11 mouse cellular contexts compared by ENCODE assay signal in the genomic region with DNA sequence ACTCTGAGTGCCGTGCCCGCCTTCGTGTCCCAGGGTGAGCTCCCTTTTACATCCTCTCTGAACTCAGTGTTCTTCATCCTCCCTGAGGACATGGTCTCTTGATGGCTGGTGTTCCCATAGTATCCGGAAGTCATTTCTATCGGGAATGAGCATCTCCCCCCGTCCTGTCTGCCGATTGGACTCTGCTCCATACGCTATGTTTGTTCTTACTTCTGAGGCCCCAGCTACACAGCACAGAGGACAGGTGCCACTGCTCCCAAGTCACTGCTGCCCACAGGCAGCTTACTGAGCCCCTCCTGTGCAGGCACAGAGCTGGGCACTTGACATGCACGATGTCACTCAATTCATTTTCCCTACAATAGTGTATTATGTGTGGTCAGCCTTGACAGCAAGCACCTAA. TPM values are rescaled to one million over a fixed set of nuclear protein-coding genes. Genes with fewer than 3 reads are reported as not detected.
DNase-seq lines count a peak whose midpoint lies in the region; ATAC-seq lines count a peak whose summit lies in the region.
"Had no signal": no experiment of that assay in that cellular context is flagged by ENCODE, and none has a peak within 500 bp of the region (broad histone marks: within the 10 kb centered on the region; RNA-seq: fewer than 3 reads in every experiment).

No protein-coding gene starts in this region.

- DNase-seq in hindbrain, embryonic 11.5 days (ENCODE audit: low spot score) = no peak
- DNase-seq in hindbrain, embryonic 14.5 days (ENCODE audit: low spot score) = no peak
- DNase-seq in neural tube, embryonic 10.5 days (ENCODE audit: extremely low spot score, low spot score) = no peak
- no peak for DNase-seq in natural killer cell, adult 2 months (ENCODE audit: low spot score in 2 of 2)
- no peak for DNase-seq in layer of hippocampus, postnatal 25 days (ENCODE audit: extremely low spot score in 1 of 2, low spot score in 1 of 2)
- DNase-seq: cerebellum, adult 8-10 months; layer of hippocampus, adult 9-11 months; right cerebral cortex, adult 18-20 months had no signal

- no peak overlapping the region for H3K4me3 ChIP-seq in hindbrain, embryonic 11.5 days (ENCODE audit: low read depth, low read length)
- H3K4me3 ChIP-seq in hindbrain, embryonic 14.5 days (replicated peaks; ENCODE audit: low read length) = no peak overlapping the region
- no peak overlapping the region for H3K4me3 ChIP-seq in neural tube, embryonic 12.5 days
- H3K4me3 ChIP-seq in liver, embryonic 16.5 days (ENCODE audit: low read depth, low read length) = no peak overlapping the region
- H3K4me3 ChIP-seq: kidney, embryonic 15.5 days had no signal

- no peaks in the 10 kb centered on the region for H3K27me3 ChIP-seq in hindbrain, embryonic 11.5 days (ENCODE audit: control insufficient read depth, insufficient read depth, low read length)
- no peaks in the 10 kb centered on the region for H3K27me3 ChIP-seq in hindbrain, embryonic 14.5 days (ENCODE audit: control insufficient read depth, insufficient read depth, low read length)
- no peaks in the 10 kb centered on the region for H3K27me3 ChIP-seq in neural tube, embryonic 12.5 days (replicated peaks)
- no peaks in the 10 kb centered on the region; the same call in 1 of the 2 replicates for H3K27me3 ChIP-seq in liver, embryonic 16.5 days (ENCODE audit: control insufficient read depth, insufficient read depth, low read depth, low read length)

- ATAC-seq in hindbrain, embryonic 11.5 days (ENCODE audit: low FRiP score) = no peak
- no peak for ATAC-seq in hindbrain, embryonic 14.5 days (ENCODE audit: low FRiP score)
- peak; percentile 29; the same call in 1 of the 2 replicates for ATAC-seq in neural tube, embryonic 12.5 days (ENCODE audit: low FRiP score, low read depth)
- peak; percentile 56; the same call in 1 of the 2 replicates for ATAC-seq in liver, embryonic 16.5 days (ENCODE audit: low read depth)

- peaks cover 10% of the 10 kb centered on the region for H3K4me1 ChIP-seq in hindbrain, embryonic 11.5 days (replicated peaks; ENCODE audit: control insufficient read depth, insufficient read depth, low read length)
- peaks cover 47% of the 10 kb centered on the region for H3K4me1 ChIP-seq in hindbrain, embryonic 14.5 days (replicated peaks; ENCODE audit: control insufficient read depth, insufficient read depth, low read length)
- H3K4me1 ChIP-seq in neural tube, embryonic 12.5 days = peaks cover 41% of the 10 kb centered on the region
- H3K4me1 ChIP-seq in liver, embryonic 16.5 days (ENCODE audit: control insufficient read depth, low read depth, low read length) = peaks cover 6% of the 10 kb centered on the region

- no peak overlapping the region for H3K4me2 ChIP-seq in hindbrain, embryonic 11.5 days (replicated peaks; ENCODE audit: low read depth, low read length)
- no peak overlapping the region for H3K4me2 ChIP-seq in hindbrain, embryonic 14.5 days (replicated peaks)
- H3K4me2 ChIP-seq in neural tube, embryonic 12.5 days (replicated peaks) = no peak overlapping the region
- H3K4me2 ChIP-seq in liver, embryonic 16.5 days (ENCODE audit: low read depth, low read length) = peak overlapping the region; percentile 1; the same call in 1 of the 2 replicates

- 81% methylated on average over 9 of the region's 9 CpGs for WGBS in hindbrain, embryonic 11.5 days
- 67% methylated on average over 9 of the region's 9 CpGs for WGBS in hindbrain, embryonic 14.5 days
- WGBS in neural tube, embryonic 12.5 days = 81% methylated on average over 9 of the region's 9 CpGs
- 58% methylated on average over 9 of the region's 9 CpGs for WGBS in liver, embryonic 16.5 days (ENCODE audit: insufficient replicate concordance)

- H3K9ac ChIP-seq in hindbrain, embryonic 11.5 days (ENCODE audit: low read depth, low read length) = no peak overlapping the region
- H3K9ac ChIP-seq in hindbrain, embryonic 14.5 days = no peak overlapping the region
- H3K9ac ChIP-seq in neural tube, embryonic 12.5 days = no peak overlapping the region
- no peak overlapping the region for H3K9ac ChIP-seq in liver, embryonic 16.5 days (ENCODE audit: low read depth, low read length)
- H3K9ac ChIP-seq: kidney, embryonic 15.5 days had no signal

- H3K27ac ChIP-seq in hindbrain, embryonic 11.5 days (ENCODE audit: low read depth, low read length) = 0 out of 2 replicates have a peak overlapping the region, but pooled peaks have one; percentile 11
- no peak overlapping the region for H3K27ac ChIP-seq in hindbrain, embryonic 14.5 days
- H3K27ac ChIP-seq in neural tube, embryonic 12.5 days = no peak overlapping the region
- H3K27ac ChIP-seq in liver, embryonic 16.5 days (ENCODE audit: low read length) = no peak overlapping the region
- H3K27ac ChIP-seq: kidney, embryonic 15.5 days had no signal

- no peaks in the 10 kb centered on the region for H3K9me3 ChIP-seq in hindbrain, embryonic 11.5 days (ENCODE audit: control insufficient read depth, low read length)
- H3K9me3 ChIP-seq in hindbrain, embryonic 14.5 days (ENCODE audit: control insufficient read depth, low read length) = no peaks in the 10 kb centered on the region
- H3K9me3 ChIP-seq in neural tube, embryonic 12.5 days = no peaks in the 10 kb centered on the region
- no peaks in the 10 kb centered on the region for H3K9me3 ChIP-seq in liver, embryonic 16.5 days (replicated peaks; ENCODE audit: control insufficient read depth, low read length)
- H3K9me3 ChIP-seq: kidney, embryonic 15.5 days had no signal

- H3K36me3 ChIP-seq in hindbrain, embryonic 11.5 days (ENCODE audit: control insufficient read depth, insufficient read depth, low read length) = peaks cover 2% of the 10 kb centered on the region; the same call in 1 of the 2 replicates
- H3K36me3 ChIP-seq in hindbrain, embryonic 14.5 days (replicated peaks; ENCODE audit: control insufficient read depth, insufficient read depth) = peaks cover 16% of the 10 kb centered on the region; the same call in 1 of the 2 replicates
- H3K36me3 ChIP-seq in neural tube, embryonic 12.5 days = peaks cover 7% of the 10 kb centered on the region; the same call in 1 of the 2 replicates
- no peaks in the 10 kb centered on the region for H3K36me3 ChIP-seq in liver, embryonic 16.5 days (ENCODE audit: control insufficient read depth, insufficient read depth)
- H3K36me3 ChIP-seq: kidney, embryonic 15.5 days had no signal

RNA-seq across cellular contexts. Expression of gene Mapre3, which starts 45.4 kb away (rescaled TPM):
- 34.1 and 38.2 TPM in 2 replicates for polyA plus RNA-seq in hindbrain, embryonic 11.5 days (2014; fragmentation: Nextera tagmentation; extraction: Ambion mirVana)
- 124 and 139 TPM in 2 replicates for polyA plus RNA-seq in hindbrain, embryonic 14.5 days (2014; fragmentation: Nextera tagmentation; extraction: Ambion mirVana)
- 79.8 and 80.1 TPM in 2 replicates for polyA plus RNA-seq in neural tube, embryonic 12.5 days (2016; fragmentation: Nextera tagmentation; extraction: Ambion mirVana)
- 2.0 and 3.3 TPM in 2 replicates for polyA plus RNA-seq in liver, embryonic 16.5 days (2015; fragmentation: Nextera tagmentation; extraction: Ambion mirVana)
- total RNA-seq in layer of hippocampus, postnatal 25 days (2021) = 100 to 1,000 TPM; 230 to 250 TPM

RNA-seq across cellular contexts. Expression of gene Dpysl5, which starts 57.7 kb away (rescaled TPM):
- polyA plus RNA-seq in hindbrain, embryonic 11.5 days (2014; fragmentation: Nextera tagmentation; extraction: Ambion mirVana) = 86.1 and 90.1 TPM in 2 replicates
- 202 and 220 TPM in 2 replicates for polyA plus RNA-seq in hindbrain, embryonic 14.5 days (2014; fragmentation: Nextera tagmentation; extraction: Ambion mirVana)
- polyA plus RNA-seq in neural tube, embryonic 12.5 days (2016; fragmentation: Nextera tagmentation; extraction: Ambion mirVana) = 138 and 150 TPM in 2 replicates
- polyA plus RNA-seq in liver, embryonic 16.5 days (2015; fragmentation: Nextera tagmentation; extraction: Ambion mirVana) = 0.32 and 0.37 TPM in 2 replicates
- 10 to 100 TPM; 40.5 to 46.6 TPM for total RNA-seq in layer of hippocampus, postnatal 25 days (2021)

Comparison
In these comparisons a context has a peak if more than half of its experiments do, and no peak if none do; other contexts are left out.
1. ATAC-seq: peak in neural tube, embryonic 12.5 days (single experiment) and liver, embryonic 16.5 days (single experiment); none in hindbrain, embryonic 11.5 days (single experiment) and hindbrain, embryonic 14.5 days (single experiment).
2. RNA of gene Dpysl5, which starts 57.7 kb away (polyA plus RNA-seq): 202 to 220 TPM in hindbrain, embryonic 14.5 days, 138 to 150 TPM in neural tube, embryonic 12.5 days and 86.1 to 90.1 TPM in hindbrain, embryonic 11.5 days; 0.32 to 0.37 TPM in liver, embryonic 16.5 days; every median in the first group is over 10 times any median in the second.